Mouse (Mus musculus) thymus, adult 18-20 months (tissue): ENCODE data around the gene Btbd9.
A peak's percentile ranks its signal among the peaks of the same experiment; 100 is the strongest.

Source experiments
- DNase-seq, 2 experiments: peaks; one replicate each; pipeline ENCODE4 v3.0.0; 2022; ENCODE audit warnings: mixed read lengths in 2 of 2

Btbd9 gene

GRCm38 (mm10) chr17:30232698-30233097 is 343.6 kb downstream of the Btbd9 start:
- no peak for DNase-seq

- DNase-seq: no peak
Measured at GRCm38 (mm10) chr17:30231483-30231882, 344.8 kb downstream of the Btbd9 start.

GRCm38 (mm10) chr17:30230428-30230827 is 345.9 kb downstream of the Btbd9 start:
- DNase-seq: no peak

- DNase-seq: no peak
Measured at GRCm38 (mm10) chr17:30228439-30229215, 347.7 kb downstream of the Btbd9 start.

- DNase-seq: no peak
Measured at GRCm38 (mm10) chr17:30225030-30225740, 351.1 kb downstream of the Btbd9 start.

GRCm38 (mm10) chr17:30222837-30223236 is 353.5 kb downstream of the Btbd9 start:
- no peak for DNase-seq

- DNase-seq: no peak
Measured at GRCm38 (mm10) chr17:30222361-30222760, 353.9 kb downstream of the Btbd9 start.

- DNase-seq: no peak
Measured at GRCm38 (mm10) chr17:30221677-30222076, 354.6 kb downstream of the Btbd9 start.

- no peak for DNase-seq
Measured at GRCm38 (mm10) chr17:30215741-30216140, 360.5 kb downstream of the Btbd9 start.

- no peak for DNase-seq
Measured at GRCm38 (mm10) chr17:30214393-30214792, 361.9 kb downstream of the Btbd9 start.

GRCm38 (mm10) chr17:30213371-30213770 is 362.9 kb downstream of the Btbd9 start:
- no peak for DNase-seq

GRCm38 (mm10) chr17:30212647-30213046 is 363.6 kb downstream of the Btbd9 start:
- DNase-seq: no peak

GRCm38 (mm10) chr17:30210936-30211335 is 365.4 kb downstream of the Btbd9 start:
- no peak for DNase-seq

- no peak for DNase-seq
Measured at GRCm38 (mm10) chr17:30210262-30210661, 366.0 kb downstream of the Btbd9 start.

- DNase-seq: no peak
Measured at GRCm38 (mm10) chr17:30205062-30205825, 371.0 kb downstream of the Btbd9 start.

GRCm38 (mm10) chr17:30200283-30200682 is 376.0 kb downstream of the Btbd9 start:
- no peak for DNase-seq

- no peak for DNase-seq
Measured at GRCm38 (mm10) chr17:30199374-30200247, 376.7 kb downstream of the Btbd9 start.

- no peak for DNase-seq
Measured at GRCm38 (mm10) chr17:30198422-30198821, 377.9 kb downstream of the Btbd9 start.

GRCm38 (mm10) chr17:30197280-30198030 is 378.8 kb downstream of the Btbd9 start:
- peak in 1 of 2 experiments; percentile 16 for DNase-seq

- DNase-seq: peak in 1 of 2 experiments; percentile 5
Measured at GRCm38 (mm10) chr17:30196401-30197279, 379.6 kb downstream of the Btbd9 start.
